Mouse (Mus musculus) hindbrain, embryonic 16.5 days (tissue): ENCODE data around the gene Sgo1. TPM values are rescaled to one million over a fixed set of nuclear protein-coding genes. Genes with fewer than 3 reads are reported as not detected.

Experiments
- ATAC-seq: fragments of 200-750 bp; cut with Nextera tagmentation; 2 replicates; pipeline ENCODE4 v1.8.0; 2017; ENCODE audit warnings: moderate TSS enrichment, moderate library complexity
- H3K27ac ChIP-seq: fragments of 300-500 bp; sonication (generic); 2 replicates; pipeline ENCODE4 v1.5.1; 2014; ENCODE audit warnings: low read depth, mild to moderate bottlenecking, control low read depth, low read length, moderate library complexity
- H3K27me3 ChIP-seq: fragments of 300-500 bp; sonication (generic); replicated peaks from 2 replicates; pipeline ENCODE4 v1.6.1; 2014; ENCODE audit warnings: low read length; ENCODE audit not compliant: control insufficient read depth, insufficient read depth
- H3K36me3 ChIP-seq: fragments of 300-500 bp; sonication (generic); 2 replicates; pipeline ENCODE4 v1.6.1; 2014; ENCODE audit warnings: mild to moderate bottlenecking, low read length, moderate library complexity, mixed read lengths; ENCODE audit not compliant: control insufficient read depth, insufficient read depth
- H3K4me1 ChIP-seq: fragments of 300-500 bp; sonication (generic); 2 replicates; pipeline ENCODE4 v1.6.1; 2014; ENCODE audit warnings: low read depth, low read length; ENCODE audit not compliant: control insufficient read depth, insufficient read depth
- H3K4me2 ChIP-seq: fragments of 300-500 bp; sonication (generic); 2 replicates; pipeline ENCODE4 v1.6.1; 2014; ENCODE audit warnings: mild to moderate bottlenecking, low read length, control low read depth, moderate library complexity
- H3K4me3 ChIP-seq: fragments of 300-500 bp; sonication (generic); 2 replicates; pipeline ENCODE4 v1.5.1; 2014; ENCODE audit warnings: mild to moderate bottlenecking, low read length, control low read depth, moderate library complexity
- H3K9ac ChIP-seq: fragments of 300-500 bp; sonication (generic); 2 replicates; pipeline ENCODE4 v1.6.1; 2014; ENCODE audit warnings: low read depth, mild to moderate bottlenecking, control low read depth, low read length, moderate library complexity
- H3K9me3 ChIP-seq: fragments of 300-500 bp; sonication (generic); 2 replicates; pipeline ENCODE4 v1.6.1; 2014; ENCODE audit warnings: mild to moderate bottlenecking, low read length, moderate library complexity; ENCODE audit not compliant: control insufficient read depth
- WGBS: fragments of 180-500 bp; shearing (Covaris S2); extraction: QIAGEN DNeasy Blood & Tissue Kit; methylation state at CpG from one replicate; pipeline ENCODE4 v1.1.7; 2014; 5-methylcytosine and 5-hydroxymethylcytosine counted together
- polyA plus RNA-seq: library from polyadenylated mRNA; unstranded; fragments of >200 nt; fragmentation: Nextera tagmentation; extraction: Ambion mirVana; gene quantifications from 2 replicates; pipeline ENCODE4 v1.2.1, GENCODE M21; 2015

The Sgo1 gene
- polyA plus RNA-seq, 1 experiment from 2014 or later = 5.8 TPM

DNA sequence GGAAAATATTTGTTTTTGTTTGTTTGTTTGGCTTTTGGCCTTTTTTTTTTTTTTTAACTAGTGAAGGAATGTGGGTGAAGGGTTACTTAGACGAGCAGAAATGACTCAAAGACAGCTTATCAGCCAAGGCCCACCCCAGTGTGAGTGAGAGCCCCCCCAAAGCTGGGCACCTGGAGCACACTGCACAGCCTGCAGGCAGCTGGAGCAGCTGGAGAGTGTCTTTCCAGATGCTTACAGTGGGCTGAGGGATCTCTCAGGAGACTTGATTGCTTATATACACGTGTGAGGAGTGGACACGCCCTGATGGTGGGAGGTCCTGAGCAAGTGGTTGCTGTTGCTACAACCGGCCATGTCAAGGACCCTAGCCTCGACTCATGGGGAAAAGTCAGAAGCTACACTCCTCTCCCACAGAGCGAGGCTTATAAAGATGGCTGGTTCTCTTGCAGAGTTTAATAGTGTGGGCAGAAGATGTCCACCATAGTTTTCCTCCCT, 32.7 kb downstream of the Sgo1 start:
- ATAC-seq = no peak
- no peaks in the 10 kb centered on the region for H3K4me1 ChIP-seq
- H3K9me3 ChIP-seq = no peaks in the 10 kb centered on the region
- H3K27me3 ChIP-seq = no peaks in the 10 kb centered on the region
- 71% methylated on average over 6 of the region's 6 CpGs for WGBS
- H3K9ac ChIP-seq = no peak overlapping the region
- H3K4me3 ChIP-seq = no peak overlapping the region
- peaks cover 15% of the 10 kb centered on the region for H3K36me3 ChIP-seq
- H3K27ac ChIP-seq = no peak overlapping the region
- no peak overlapping the region for H3K4me2 ChIP-seq

GRCm38 (mm10) chr17:53655959-53656358, 33.2 kb downstream of the Sgo1 start:
- H3K4me2 ChIP-seq = no peak overlapping the region
- WGBS = 88% methylated on average over 2 of the region's 2 CpGs
- ATAC-seq = no peak

GRCm38 (mm10) chr17:53655081-53655480, 34.1 kb downstream of the Sgo1 start:
- no peaks in the 10 kb centered on the region for H3K4me1 ChIP-seq
- ATAC-seq = no peak
- no peak overlapping the region for H3K9ac ChIP-seq
- H3K27me3 ChIP-seq = no peaks in the 10 kb centered on the region
- H3K4me3 ChIP-seq = no peak overlapping the region
- H3K4me2 ChIP-seq = no peak overlapping the region
- H3K9me3 ChIP-seq = no peaks in the 10 kb centered on the region
- 90% methylated on average over 6 of the region's 6 CpGs for WGBS
- H3K27ac ChIP-seq = no peak overlapping the region
- peaks cover 12% of the 10 kb centered on the region; the same call in 1 of the 2 replicates for H3K36me3 ChIP-seq

More at GRCm38 (mm10) chr17:53655959-53656358, 33.2 kb downstream of the Sgo1 start:
- H3K4me1 ChIP-seq = no peaks in the 10 kb centered on the region
- no peaks in the 10 kb centered on the region for H3K9me3 ChIP-seq
- H3K4me3 ChIP-seq = no peak overlapping the region
- H3K36me3 ChIP-seq = peaks cover 15% of the 10 kb centered on the region
- no peaks in the 10 kb centered on the region for H3K27me3 ChIP-seq
- H3K27ac ChIP-seq = no peak overlapping the region
- no peak overlapping the region for H3K9ac ChIP-seq

GRCm38 (mm10) chr17:53654596-53654995, 34.5 kb downstream of the Sgo1 start:
- H3K9me3 ChIP-seq = no peaks in the 10 kb centered on the region
- H3K4me3 ChIP-seq = no peak overlapping the region
- no peak overlapping the region for H3K27ac ChIP-seq
- 87% methylated on average over 4 of the region's 4 CpGs for WGBS
- ATAC-seq = no peak
- no peak overlapping the region for H3K9ac ChIP-seq
- H3K27me3 ChIP-seq = no peaks in the 10 kb centered on the region
- H3K4me2 ChIP-seq = no peak overlapping the region
- peaks cover 12% of the 10 kb centered on the region; the same call in 1 of the 2 replicates for H3K36me3 ChIP-seq
- no peaks in the 10 kb centered on the region for H3K4me1 ChIP-seq

DNA sequence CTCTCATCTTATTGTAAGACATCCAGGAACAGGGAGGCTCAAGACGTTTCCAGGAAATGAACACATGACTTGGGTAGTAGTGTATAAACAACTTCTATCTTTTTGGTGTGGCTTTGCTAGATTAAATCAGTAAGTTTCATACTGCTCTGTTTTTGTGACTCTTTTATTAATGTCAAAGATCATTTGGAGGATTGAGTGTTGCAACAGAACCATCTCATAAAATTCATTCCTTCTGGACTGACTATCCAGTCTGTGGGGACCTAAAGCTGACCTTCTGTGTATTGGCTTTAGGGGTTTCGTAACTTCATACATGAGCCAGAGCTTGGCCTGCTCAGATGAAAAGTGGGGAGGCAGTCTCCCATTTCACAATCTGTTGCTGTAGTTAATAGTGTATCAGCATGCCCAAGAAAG, 38.9 kb downstream of the Sgo1 start:
- H3K9me3 ChIP-seq = no peaks in the 10 kb centered on the region; the same call in 1 of the 2 replicates
- H3K27ac ChIP-seq = no peak overlapping the region
- H3K4me1 ChIP-seq = no peaks in the 10 kb centered on the region
- H3K9ac ChIP-seq = no peak overlapping the region
- H3K36me3 ChIP-seq = peaks cover 14% of the 10 kb centered on the region
- H3K27me3 ChIP-seq = no peaks in the 10 kb centered on the region
- H3K4me3 ChIP-seq = no peak overlapping the region
- WGBS = 77% methylated on average over 2 of the region's 2 CpGs
- ATAC-seq = no peak
- no peak overlapping the region for H3K4me2 ChIP-seq

GRCm38 (mm10) chr17:53643360-53643759, 45.8 kb downstream of the Sgo1 start:
- 92% methylated on average over 4 of the region's 4 CpGs for WGBS
- H3K36me3 ChIP-seq = peaks cover 8% of the 10 kb centered on the region; the same call in 1 of the 2 replicates
- no peak overlapping the region for H3K4me2 ChIP-seq

GRCm38 (mm10) chr17:53631344-53631743, 57.8 kb downstream of the Sgo1 start:
- Histone ChIP-seq H3K9me3 (no peaks in the 10 kb centered on the region), H3K9ac (no peak overlapping the region), H3K36me3 (peaks cover 8% of the 10 kb centered on the region; the same call in 1 of the 2 replicates), H3K27me3 (no peaks in the 10 kb centered on the region), H3K27ac (no peak overlapping the region), H3K4me1 (no peaks in the 10 kb centered on the region), H3K4me2 (no peak overlapping the region), H3K4me3 (no peak overlapping the region)
- ATAC-seq = no peak

More at GRCm38 (mm10) chr17:53643360-53643759, 45.8 kb downstream of the Sgo1 start:
- no peaks in the 10 kb centered on the region for H3K9me3 ChIP-seq
- no peaks in the 10 kb centered on the region for H3K27me3 ChIP-seq
- no peaks in the 10 kb centered on the region for H3K4me1 ChIP-seq
- no peak for ATAC-seq
- no peak overlapping the region for H3K4me3 ChIP-seq
- H3K27ac ChIP-seq = no peak overlapping the region
- no peak overlapping the region for H3K9ac ChIP-seq

DNA sequence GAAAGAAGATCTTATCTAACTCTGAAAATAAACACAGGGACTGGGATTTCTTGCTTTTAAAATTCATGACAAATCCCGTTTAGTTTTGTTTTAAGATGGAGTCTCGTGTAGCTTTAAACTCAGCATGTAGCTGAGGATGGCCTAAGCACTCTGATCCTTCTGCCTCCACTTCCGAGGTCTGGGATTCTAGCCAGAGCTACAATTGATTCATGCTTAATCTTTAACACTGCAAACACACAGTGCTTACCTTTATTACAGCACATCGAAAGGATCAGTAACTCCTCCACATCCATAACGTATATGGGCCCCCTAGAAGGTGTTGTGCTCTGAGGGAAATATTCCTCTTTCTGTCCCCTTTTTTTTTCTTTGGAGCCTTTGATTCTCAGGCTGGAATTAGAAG, 61.0 kb downstream of the Sgo1 start:
- H3K27ac ChIP-seq = no peak overlapping the region
- H3K4me3 ChIP-seq = no peak overlapping the region
- no peak overlapping the region for H3K4me2 ChIP-seq
- WGBS = 82% methylated on average over 5 of the region's 5 CpGs
- no peak for ATAC-seq
- H3K27me3 ChIP-seq = no peaks in the 10 kb centered on the region
- H3K4me1 ChIP-seq = no peaks in the 10 kb centered on the region
- peaks cover 9% of the 10 kb centered on the region; the same call in 1 of the 2 replicates for H3K36me3 ChIP-seq
- no peaks in the 10 kb centered on the region for H3K9me3 ChIP-seq
- H3K9ac ChIP-seq = no peak overlapping the region

DNA sequence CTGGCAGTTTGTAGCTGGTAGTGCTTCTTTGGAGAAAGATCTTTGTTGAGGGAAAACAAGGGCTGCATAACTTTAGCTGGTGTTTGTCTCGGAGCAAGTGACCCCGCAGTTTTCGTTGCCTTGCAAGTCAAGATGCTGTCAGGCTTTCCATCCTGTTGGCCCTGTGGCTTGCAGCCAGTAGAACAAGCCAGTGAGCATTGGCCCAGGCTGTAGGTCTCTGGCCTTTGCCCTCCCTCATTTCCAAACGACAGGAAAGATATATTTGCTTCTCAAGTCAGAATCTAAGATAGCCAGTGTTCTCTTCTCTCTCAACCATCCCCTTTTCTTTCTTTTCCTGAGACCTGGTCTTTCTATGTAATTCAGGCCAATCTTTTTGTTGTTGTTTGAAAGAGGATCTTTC, 61.6 kb downstream of the Sgo1 start:
- H3K9ac ChIP-seq = no peak overlapping the region; the same call in 1 of the 2 replicates
- H3K4me1 ChIP-seq = no peaks in the 10 kb centered on the region
- no peak overlapping the region for H3K27ac ChIP-seq
- no peak for ATAC-seq
- H3K27me3 ChIP-seq = no peaks in the 10 kb centered on the region
- H3K9me3 ChIP-seq = no peaks in the 10 kb centered on the region
- H3K4me3 ChIP-seq = no peak overlapping the region
- H3K4me2 ChIP-seq = no peak overlapping the region
- H3K36me3 ChIP-seq = peaks cover 9% of the 10 kb centered on the region; the same call in 1 of the 2 replicates
- 91% methylated on average over 4 of the region's 4 CpGs for WGBS
